Mouse (Mus musculus): ENCODE data around the gene Syt3. TPM values are rescaled to one million over a fixed set of nuclear protein-coding genes. Genes with fewer than 3 reads are reported as not detected.

The Syt3 gene
- total RNA-seq (2023): not detected

GRCm38 (mm10) chr7:44383980-44384715 lies at the start of gene Syt3:
TSS of gene Syt3 (plus strand) at chr7:44384102.

DNA sequence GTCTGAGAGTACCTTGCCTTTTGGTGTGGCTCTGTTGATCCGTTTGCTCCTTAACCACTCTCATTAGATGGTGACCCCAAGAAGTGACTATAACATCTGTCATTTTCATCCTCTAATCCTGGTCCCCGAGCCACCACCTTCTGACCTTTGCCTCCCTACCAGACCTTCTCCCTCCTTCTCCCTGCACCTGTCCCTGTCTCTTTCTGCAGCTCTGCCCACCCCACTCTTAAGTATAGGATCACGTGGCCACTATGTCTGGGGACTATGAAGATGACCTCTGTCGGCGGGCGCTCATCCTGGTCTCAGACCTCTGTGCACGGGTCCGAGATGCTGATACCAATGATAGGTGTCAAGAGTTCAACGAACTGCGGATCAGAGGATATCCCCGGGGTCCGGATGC lies 1.8 kb downstream of the Syt3 start, which contains the start of gene 1700008O03Rik:
Gene 1700008O03Rik (minus strand): TSS at position 101 of the 400 bp plus-strand sequence.

DNA sequence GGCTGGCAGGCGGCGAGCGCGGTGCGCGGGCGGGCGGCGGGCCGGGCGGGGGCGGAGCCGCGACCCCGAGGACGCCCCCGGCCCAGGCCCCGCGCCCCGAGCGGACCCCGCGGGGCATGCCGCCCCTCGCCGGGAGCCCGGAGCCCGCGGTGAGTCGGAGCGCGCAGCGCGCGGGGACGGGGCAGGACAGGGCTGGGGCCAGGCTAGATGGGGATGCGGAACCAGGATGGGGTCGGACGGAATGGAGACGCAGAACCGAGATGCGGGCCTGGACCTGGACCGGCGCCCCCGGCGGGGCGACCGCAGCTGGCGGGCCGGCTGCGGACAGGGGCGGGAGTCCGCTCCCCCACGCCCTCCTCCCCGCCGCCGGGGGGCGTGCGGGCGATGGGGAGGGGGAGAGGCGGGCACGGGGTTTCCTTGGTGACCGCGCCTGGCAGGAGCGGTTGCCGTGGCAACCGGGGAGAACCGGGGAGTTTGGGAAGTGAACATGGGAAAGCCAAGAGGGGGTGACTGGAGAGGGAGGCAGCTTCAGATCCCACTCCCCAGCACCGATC lies 45.1 kb downstream of the Syt3 start, which contains the start of gene Lrrc4b:
Gene Lrrc4b (plus strand): TSS at position 51 of the 554 bp plus-strand sequence.

Other genes starting within 250 kb of the Syt3 start
- gene Klk1b16, start 247.3 kb upstream of the Syt3 start, total RNA-seq (2023): not detected
- not detected for gene Klk1b24, start 195.9 kb upstream of the Syt3 start, total RNA-seq (2023)
- not detected for gene Klk1b3, start 185.9 kb upstream of the Syt3 start, total RNA-seq (2023)
- not detected for gene Klk1b4, start 176.7 kb upstream of the Syt3 start, total RNA-seq (2023)
- not detected for gene Klk1b5, start 168.2 kb upstream of the Syt3 start, total RNA-seq (2023)
- not detected for gene Klk1, start 158.7 kb upstream of the Syt3 start, total RNA-seq (2023)
- not detected for gene Gm36864, start 147.9 kb upstream of the Syt3 start, total RNA-seq (2023)
- 1.9 TPM for gene 1700028J19Rik, start 137.4 kb upstream of the Syt3 start, total RNA-seq (2023)
- 245 TPM for gene 2410002F23Rik, start 137.4 kb upstream of the Syt3 start, total RNA-seq (2023)
- gene Acp4, start 126.7 kb upstream of the Syt3 start, total RNA-seq (2023): not detected
- not detected for gene Gm15517, start 122.7 kb upstream of the Syt3 start, total RNA-seq (2023)
- 0.89 TPM for gene Clec11a, start 77.2 kb upstream of the Syt3 start, total RNA-seq (2023)
- gene Shank1, start 73.8 kb upstream of the Syt3 start, total RNA-seq (2023): 2.8 TPM
- gene 1700008O03Rik, start 1.7 kb downstream of the Syt3 start, total RNA-seq (2023): not detected
- not detected for gene Lrrc4b, start 44.9 kb downstream of the Syt3 start, total RNA-seq (2023)
- not detected for gene Aspdh, start 81.3 kb downstream of the Syt3 start, total RNA-seq (2023)
- gene Josd2, start 83.9 kb downstream of the Syt3 start, total RNA-seq (2023): 46.8 TPM
- gene Emc10, start 112.4 kb downstream of the Syt3 start, total RNA-seq (2023): 96.1 TPM
- gene Fam71e1, start 112.5 kb downstream of the Syt3 start, total RNA-seq (2023): 7.1 TPM
- gene Mybpc2, start 140.6 kb downstream of the Syt3 start, total RNA-seq (2023): 0.64 TPM
- gene Spib, start 148.0 kb downstream of the Syt3 start, total RNA-seq (2023): 27.7 TPM
- gene Pold1, start 164.7 kb downstream of the Syt3 start, total RNA-seq (2023): 57.8 TPM
- gene Nr1h2, start 169.8 kb downstream of the Syt3 start, total RNA-seq (2023): 263 TPM
- gene Napsa, start 188.3 kb downstream of the Syt3 start, total RNA-seq (2023): 37.0 TPM
- gene Kcnc3, start 206.6 kb downstream of the Syt3 start, total RNA-seq (2023): 3.1 TPM

Data from CD8-positive naive resting alpha-beta T cell, adult 57 days (primary cell).